Comparison of ENCODE assay signal across 18 mouse cellular contexts in the genomic region with DNA sequence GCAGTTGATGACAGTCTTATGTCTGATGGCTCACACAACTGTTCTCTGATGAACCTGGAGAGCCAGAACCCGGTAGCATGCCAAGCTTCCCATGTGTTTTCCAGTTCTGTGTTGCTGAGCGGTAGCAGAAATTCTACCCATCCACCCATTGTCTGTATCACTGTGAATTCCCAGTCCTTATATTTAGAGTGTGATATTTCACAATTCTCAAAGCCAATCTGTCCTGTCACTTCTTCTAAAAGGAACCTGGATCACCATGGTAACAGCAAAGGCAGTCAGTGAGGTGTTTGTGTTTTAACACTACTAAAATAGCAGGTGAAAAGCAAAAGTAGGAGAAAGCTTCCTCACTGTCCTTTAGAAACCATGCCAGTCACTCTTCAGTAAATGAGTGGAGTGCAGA. TPM values are rescaled to one million over a fixed set of nuclear protein-coding genes. Genes with fewer than 3 reads are reported as not detected.
DNase-seq lines count a peak whose midpoint lies in the region; ATAC-seq lines count a peak whose summit lies in the region.
"Had no signal": no experiment of that assay in that cellular context is flagged by ENCODE, and none has a peak within 500 bp of the region (broad histone marks: within the 10 kb centered on the region; RNA-seq: fewer than 3 reads in every experiment).

No protein-coding gene starts in this region.

- no peak for ATAC-seq in erythroblast, adult 5-6 weeks (replicated peaks; ENCODE audit: low FRiP score, poor library complexity, severe bottlenecking)
- ATAC-seq: hindbrain, postnatal 0 days; intestine, postnatal 0 days; midbrain, embryonic 13.5 days had no signal

- intact Hi-C loops in left cerebral cortex, postnatal 14 days (cut with DNase I) = no loop called here

- DNase-seq in layer of hippocampus, adult 8-10 months (ENCODE audit: low spot score in 2 of 2) = peak; percentile 25 to 31
- no peak for DNase-seq in layer of hippocampus, postnatal 36 days
- DNase-seq in frontal cortex, adult 2 months (ENCODE audit: extremely low spot score in 1 of 2, low spot score in 1 of 2) = peak; percentile 70 to 71
- DNase-seq in left cerebral cortex, postnatal 14 days (ENCODE audit: low spot score in 2 of 2) = peak; percentile 33 to 88
- peak; percentile 11 for DNase-seq in right cerebral cortex, postnatal 4 days
- no peak for DNase-seq in cerebellum, adult 11-12 months
- DNase-seq: adrenal gland, adult 8-10 months; cerebellum, adult 2 months; cerebellum, postnatal 36 days; gastrocnemius, postnatal 14 days; kidney, postnatal 4 days; lung, adult 18-20 months; lung, postnatal 14 days; thymus, postnatal 14 days had no signal

RNA-seq across cellular contexts. Expression of a gene that starts 5.6 kb away (rescaled TPM):
- 100 to 1,000 TPM; 106 to 112 (median 111) TPM for total RNA-seq in layer of hippocampus, adult 8-10 months (2022)
- total RNA-seq in layer of hippocampus, postnatal 36 days (2021) = 100 to 1,000 TPM; 117 to 126 TPM
- 125 and 128 TPM in 2 replicates for polyA plus RNA-seq in frontal cortex, adult 2 months (2012; rRNA removed)
- 100 to 1,000 TPM; 151 to 156 TPM for total RNA-seq in left cerebral cortex, postnatal 14 days (2021)
- total RNA-seq in erythroblast, adult 5-6 weeks (2015; ENCODE audit: low replicate concordance) = not detected in 2 replicates
- total RNA-seq in erythroblast, adult 5-6 weeks (2017; ENCODE audit: low replicate concordance) = 1.1 TPM in 1 of 2 replicates, not detected in the other

RNA-seq across cellular contexts. Expression of a gene that starts 6.4 kb away (rescaled TPM):
- total RNA-seq in layer of hippocampus, adult 8-10 months (2022) = 10 to 100 TPM in 2 of 4 experiments, 1 to 10 TPM in 2; 6.0 to 39.3 (median 21.0) TPM
- total RNA-seq in layer of hippocampus, postnatal 36 days (2021) = 1 to 10 TPM; 4.7 to 5.7 TPM
- 7.4 and 8.5 TPM in 2 replicates for polyA plus RNA-seq in frontal cortex, adult 2 months (2012; rRNA removed)
- total RNA-seq in left cerebral cortex, postnatal 14 days (2021) = 1 to 10 TPM; 4.5 to 5.5 TPM
- total RNA-seq in erythroblast, adult 5-6 weeks (2015; ENCODE audit: low replicate concordance) = 25.0 and 27.8 TPM in 2 replicates
- total RNA-seq in erythroblast, adult 5-6 weeks (2017; ENCODE audit: low replicate concordance) = 27.0 and 28.0 TPM in 2 replicates

Comparison
In these comparisons a context has a peak if more than half of its experiments do, and no peak if none do; other contexts are left out.
1. DNase-seq: peak in layer of hippocampus, adult 8-10 months (2 of 2), frontal cortex, adult 2 months (2 of 2), left cerebral cortex, postnatal 14 days (2 of 2) and right cerebral cortex, postnatal 4 days (single experiment); none in layer of hippocampus, postnatal 36 days (0 of 2) and cerebellum, adult 11-12 months (single experiment).
2. RNA of a gene that starts 5.6 kb away (total RNA-seq): 151 to 156 TPM in left cerebral cortex, postnatal 14 days, 117 to 126 TPM in layer of hippocampus, postnatal 36 days and 106 to 112 TPM in layer of hippocampus, adult 8-10 months; 1.1 TPM in erythroblast, adult 5-6 weeks; every median in the first group is over 10 times any median in the second.